Mouse (Mus musculus): Measurements from ENCODE around the gene Pced1b. TPM values are rescaled to one million over a fixed set of nuclear protein-coding genes. Genes with fewer than 3 reads are reported as not detected.

Pced1b gene
- total RNA-seq, 2 experiments from 2014 or later = 6.3 TPM

DNA sequence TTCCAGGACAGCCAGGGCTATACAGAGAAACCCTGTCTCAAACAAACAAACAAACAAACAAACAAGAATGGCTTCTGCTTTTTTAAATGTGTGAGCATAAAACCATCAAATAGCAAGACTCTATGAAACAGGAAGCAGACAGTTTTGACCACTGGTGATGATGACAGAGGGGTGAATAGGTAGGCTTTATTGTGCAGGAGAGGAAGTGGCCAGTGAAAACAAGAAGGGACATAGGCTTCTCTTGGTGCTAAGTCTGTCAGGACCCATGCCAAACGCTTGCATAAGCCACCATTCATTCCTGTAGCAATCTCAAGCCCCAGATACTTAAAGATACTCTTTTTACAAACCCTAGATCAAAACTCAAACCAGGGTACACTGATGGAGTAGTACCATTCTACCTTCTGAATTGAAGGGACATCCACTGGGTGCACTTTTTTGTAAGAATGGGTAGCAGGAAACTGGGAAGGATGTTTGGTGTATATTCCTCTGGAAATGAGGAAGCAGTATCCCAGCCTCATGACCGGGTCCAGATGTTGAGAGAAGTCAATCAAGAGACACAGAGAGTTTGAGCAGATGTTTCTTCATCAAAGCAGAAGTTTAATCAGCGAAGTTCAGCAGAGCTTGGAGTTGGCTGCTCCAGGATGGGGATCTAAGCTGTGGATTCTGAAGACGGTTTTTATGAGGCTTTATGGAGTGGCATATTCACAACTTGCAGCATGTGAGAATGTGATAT lies 175.5 kb downstream of the Pced1b start:
- Histone ChIP-seq H3K4me3 (no peak overlapping the region), H3K27ac (no peak overlapping the region)
- no peak for DNase-seq (ENCODE audit: extremely low spot score in 1 of 2, low spot score in 2 of 2)
- intact Hi-C loops (cut with DNase I) = no loop called here
- TF ChIP-seq CTCF (IDR thresholded peaks at IDR 0.05) = no peak

DNA sequence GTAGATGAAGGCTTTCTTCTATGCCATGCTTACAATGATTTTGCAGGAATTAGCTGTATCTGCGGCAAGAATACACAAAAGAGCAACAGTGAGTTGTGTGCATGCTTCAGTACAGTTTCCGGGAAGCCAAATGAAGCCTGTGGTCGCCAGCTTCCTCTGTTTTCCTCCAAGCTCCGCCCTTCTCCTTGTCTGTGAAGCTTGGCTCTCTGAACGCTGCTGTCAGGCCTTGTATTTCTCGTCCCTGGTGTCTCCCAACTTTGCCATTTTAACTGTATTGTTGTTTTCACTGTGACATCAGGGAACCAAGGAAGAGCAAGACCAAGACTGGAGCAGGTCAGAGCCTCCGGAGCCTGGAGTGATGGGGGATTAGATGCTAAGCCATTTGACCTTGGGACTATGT lies 177.5 kb downstream of the Pced1b start:
- Histone ChIP-seq H3K4me3 (no peak overlapping the region), H3K27ac (no peak overlapping the region)
- no peak for TF ChIP-seq CTCF (IDR thresholded peaks at IDR 0.05)
- intact Hi-C loops (cut with DNase I) = no loop called here
- no peak for DNase-seq (ENCODE audit: extremely low spot score in 1 of 2, low spot score in 2 of 2)

DNA sequence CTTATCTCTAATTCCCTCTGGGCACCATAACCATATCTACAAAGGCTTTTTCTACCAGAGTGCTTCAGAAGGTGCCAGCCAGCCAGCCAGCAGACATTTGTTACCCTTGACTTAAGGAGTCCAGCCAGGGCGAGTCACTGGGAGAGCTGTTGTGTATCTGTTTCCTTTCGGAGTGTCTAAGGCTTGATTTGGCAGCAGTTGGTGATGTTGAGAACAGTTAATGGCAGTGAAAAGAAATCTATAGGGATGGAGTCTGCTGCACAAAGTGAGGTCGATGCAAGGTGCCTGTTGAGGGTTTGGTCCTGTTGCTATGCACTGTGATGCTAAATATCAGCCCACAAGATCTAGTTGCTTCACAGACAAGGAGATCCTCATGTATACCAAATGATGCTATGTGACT lies 178.1 kb downstream of the Pced1b start:
- intact Hi-C loops (cut with DNase I) = no loop called here
- no peak for TF ChIP-seq CTCF (IDR thresholded peaks at IDR 0.05)
- no peak for DNase-seq (ENCODE audit: extremely low spot score in 1 of 2, low spot score in 2 of 2)
- no peak overlapping the region for H3K27ac ChIP-seq
- H3K4me3 ChIP-seq = no peak overlapping the region

DNA sequence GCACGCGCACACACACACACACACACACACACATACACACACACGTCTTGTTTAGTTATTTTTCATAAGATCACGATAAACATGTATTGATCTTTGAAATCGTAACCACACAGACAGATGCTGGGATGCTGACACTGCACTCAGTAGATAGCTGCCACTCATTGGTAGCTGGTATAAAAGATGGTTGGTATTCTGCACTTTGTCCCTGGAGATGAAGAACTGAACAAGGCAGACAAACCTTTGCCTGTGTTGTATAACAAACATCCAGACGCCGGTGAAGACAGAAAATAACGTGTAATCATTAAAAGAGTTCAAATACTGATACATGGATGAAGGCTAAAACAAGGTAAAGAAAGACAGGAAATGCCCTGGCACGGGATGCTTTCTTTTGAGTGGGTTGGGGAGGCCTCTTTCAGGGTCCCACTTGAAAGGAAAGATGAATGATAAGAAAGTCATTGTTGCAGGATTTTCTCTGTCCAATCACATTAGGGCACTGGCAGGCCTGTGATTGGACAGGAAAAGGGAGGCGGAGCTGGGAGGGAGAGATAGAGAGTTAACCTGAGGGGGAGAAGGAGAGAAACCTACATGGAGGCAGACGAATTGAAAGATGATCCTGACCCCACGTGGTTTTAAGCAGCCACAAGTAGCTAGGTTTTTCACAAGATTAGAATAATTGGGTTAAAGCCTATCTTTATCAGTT lies 182.4 kb downstream of the Pced1b start:
- TF ChIP-seq CTCF (IDR thresholded peaks at IDR 0.05) = no peak
- intact Hi-C loops (cut with DNase I) = no loop called here
- Histone ChIP-seq H3K27ac (no peak overlapping the region), H3K4me3 (no peak overlapping the region)
- no peak for DNase-seq (ENCODE audit: extremely low spot score in 1 of 2, low spot score in 2 of 2)

DNA sequence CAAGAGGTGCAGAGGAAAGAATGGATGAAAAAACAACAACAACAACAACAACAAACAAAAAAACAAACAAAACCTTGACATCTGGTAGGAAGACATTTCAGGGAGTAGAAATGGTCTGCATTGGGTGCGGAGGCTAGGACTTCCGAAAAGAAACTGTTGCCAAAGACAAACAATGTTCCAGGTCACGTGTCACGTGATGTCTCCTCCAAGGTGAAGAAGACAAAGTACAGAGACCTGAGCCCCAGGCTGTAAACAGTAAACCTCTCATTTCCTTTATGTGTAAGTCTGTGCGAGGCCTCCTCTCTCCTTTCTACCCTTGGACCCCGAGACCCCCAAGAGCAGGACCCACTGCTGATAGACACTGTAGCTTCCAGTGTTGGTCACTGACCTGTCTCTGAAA lies 184.6 kb downstream of the Pced1b start:
- DNase-seq (ENCODE audit: extremely low spot score in 1 of 2, low spot score in 2 of 2) = no peak
- Histone ChIP-seq H3K4me3 (no peak overlapping the region), H3K27ac (no peak overlapping the region)
- intact Hi-C loops (cut with DNase I) = loop anchor here (5.0 kb wide), 1 partner anchor 296 kb away; no protein-coding TSS in a partner anchor
- no peak for TF ChIP-seq CTCF (IDR thresholded peaks at IDR 0.05)

DNA sequence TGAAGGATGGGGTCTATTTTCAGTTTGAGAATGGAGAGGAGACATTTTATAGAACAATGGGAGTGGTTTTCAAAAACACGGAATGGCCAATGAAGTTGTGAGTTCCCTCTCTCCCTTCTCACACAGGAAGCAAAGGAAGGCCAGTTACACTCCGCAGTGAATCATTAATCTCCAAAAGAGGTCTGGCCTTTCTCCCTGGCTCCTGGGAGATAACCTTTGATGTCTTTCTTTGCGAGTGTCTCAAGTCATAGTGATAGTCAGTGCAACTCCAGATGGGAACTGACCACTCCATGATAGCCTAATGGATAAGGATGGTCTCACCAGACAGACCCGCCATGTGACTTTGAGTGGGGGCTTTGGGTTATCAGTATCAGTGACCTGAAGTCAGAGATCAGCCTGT lies 185.3 kb downstream of the Pced1b start:
- TF ChIP-seq CTCF (IDR thresholded peaks at IDR 0.05) = no peak
- intact Hi-C loops (cut with DNase I) = loop anchor here (5.0 kb wide), 1 partner anchor 295 kb away; no protein-coding TSS in a partner anchor
- H3K27ac ChIP-seq = no peak overlapping the region
- no peak overlapping the region for H3K4me3 ChIP-seq
- no peak for DNase-seq (ENCODE audit: extremely low spot score in 1 of 2, low spot score in 2 of 2)

Other genes with a start within 250 kb of the Pced1b start
- gene Slc38a4, start 191.2 kb upstream of the Pced1b start, total RNA-seq (2021) = 1 to 10 TPM in 1 of 2 experiments, under 1 TPM in 1; 0.87 to 1.2 TPM
- gene Amigo2, start 180 bp downstream of the Pced1b start, total RNA-seq (2021) = 1 to 10 TPM; 5.1 to 6.8 TPM

Measured in left cerebral cortex, adult 2 months (tissue).